Mouse (Mus musculus): ENCODE data around the gene Dcaf7. TPM values are rescaled to one million over a fixed set of nuclear protein-coding genes. Genes with fewer than 3 reads are reported as not detected.

Gene Dcaf7
- total and polyA plus RNA-seq, 3 experiments = 71.5 to 93.4 (median 79.5) TPM

GRCm38 (mm10) chr11:106045780-106046179 is 9.1 kb downstream of the Dcaf7 start:
- in situ Hi-C loops (cut with MboI; ENCODE audit: low pct_ligation_motif_present, low pct_unique_long_range_greater_than_20kb, low sequenced_read_pairs) = no loop called here
- dilution Hi-C loops (cut with MboI; ENCODE audit: extremely low pct_ligation_motif_present, extremely low pct_unique_long_range_greater_than_20kb, low sequenced_read_pairs) = no loop called here
- H3K27me3 ChIP-seq (replicated peaks) = no peaks in the 10 kb centered on the region
- peak; percentile 43 for DNase-seq (ENCODE audit: extremely low read depth)
- peaks cover 34% of the 10 kb centered on the region for H3K79me2 ChIP-seq (replicated peaks; ENCODE audit: control insufficient read depth, extremely low read depth, insufficient read depth, poor library complexity, severe bottlenecking)
- peaks cover 11 to 45% of the 10 kb centered on the region in 2 experiments for H3K4me1 ChIP-seq (ENCODE audit: control insufficient read depth in 1 of 2, insufficient read depth in 2 of 2)
- H3K27ac ChIP-seq (ENCODE audit: insufficient read depth, low read depth) = no peak overlapping the region
- TF ChIP-seq IRF4 (IDR thresholded peaks at IDR 0.05; ENCODE audit: low read depth, low read length) (peak; percentile 86), PAX5 (IDR thresholded peaks at IDR 0.05; ENCODE audit: low read length) (no peak), EP300 (IDR thresholded peaks at IDR 0.05; ENCODE audit: low read length) (peak; percentile 60; the same call in 1 of the 2 replicates)
- no peak overlapping the region for H3K9ac ChIP-seq (ENCODE audit: insufficient read depth, low read depth)
- no peak overlapping the region for H3K4me3 ChIP-seq (replicated peaks in 1 of 3; ENCODE audit: low read depth in 2 of 3, low read length in 2 of 3, poor library complexity in 1 of 3)
- H3K4me2 ChIP-seq (ENCODE audit: insufficient read depth, low read depth, poor library complexity, severe bottlenecking) = no peak overlapping the region
- H3K36me3 ChIP-seq (replicated peaks in 1 of 2; ENCODE audit: control insufficient read depth in 1 of 2, insufficient read depth in 1 of 2, low read length in 1 of 2) = peaks cover 33 to 77% of the 10 kb centered on the region in 2 experiments
- H3K9me3 ChIP-seq (replicated peaks; ENCODE audit: low read length) = no peaks in the 10 kb centered on the region

- Histone ChIP-seq H3K4me1 (ENCODE audit: control insufficient read depth in 1 of 2, insufficient read depth in 2 of 2) (peaks cover 11 to 43% of the 10 kb centered on the region in 2 experiments), H3K4me2 (ENCODE audit: insufficient read depth, low read depth, poor library complexity, severe bottlenecking) (no peak overlapping the region), H3K27ac (ENCODE audit: insufficient read depth, low read depth) (no peak overlapping the region), H3K36me3 (replicated peaks in 1 of 2; ENCODE audit: control insufficient read depth in 1 of 2, insufficient read depth in 1 of 2, low read length in 1 of 2) (peaks cover 40 to 84% of the 10 kb centered on the region in 2 experiments), H3K4me3 (replicated peaks in 1 of 3; ENCODE audit: low read depth in 2 of 3, low read length in 2 of 3, poor library complexity in 1 of 3) (no peak overlapping the region), H3K9me3 (replicated peaks; ENCODE audit: low read length) (no peaks in the 10 kb centered on the region), H3K27me3 (replicated peaks) (no peaks in the 10 kb centered on the region), H3K9ac (ENCODE audit: insufficient read depth, low read depth) (no peak overlapping the region), H3K79me2 (replicated peaks; ENCODE audit: control insufficient read depth, extremely low read depth, insufficient read depth, poor library complexity, severe bottlenecking) (peaks cover 27% of the 10 kb centered on the region)
- TF ChIP-seq TCF12 (IDR thresholded peaks at IDR 0.05; ENCODE audit: low read depth, low read length) (no peak), USF2 (conservative IDR thresholded peaks at IDR 0.05; ENCODE audit: low read depth, low read length) (no peak), IRF4 (IDR thresholded peaks at IDR 0.05; ENCODE audit: low read depth, low read length) (no peak), EP300 (IDR thresholded peaks at IDR 0.05; ENCODE audit: low read length) (no peak), JUN (IDR thresholded peaks at IDR 0.05; ENCODE audit: insufficient read depth, low read depth, low read length) (no peak), TBP (conservative IDR thresholded peaks at IDR 0.05; ENCODE audit: low read depth, low read length) (no peak), NRF1 (IDR thresholded peaks at IDR 0.05; ENCODE audit: low read depth, low read length) (no peak), ZMIZ1 (IDR thresholded peaks at IDR 0.05; ENCODE audit: low read depth, low read length) (no peak), NELFE (IDR thresholded peaks at IDR 0.05; ENCODE audit: low read depth, low read length) (no peak), ELF1 (IDR thresholded peaks at IDR 0.05; ENCODE audit: low read depth, low read length) (no peak), MEF2A (IDR thresholded peaks at IDR 0.05; ENCODE audit: borderline replicate concordance, low read depth, low read length) (no peak), MAX (IDR thresholded peaks at IDR 0.05; ENCODE audit: low read length) (no peak), MXI1 (IDR thresholded peaks at IDR 0.05; ENCODE audit: low read depth, low read length) (no peak), BHLHE40 (IDR thresholded peaks at IDR 0.05; ENCODE audit: low read depth, low read length) (no peak), ZKSCAN1 (IDR thresholded peaks at IDR 0.05; ENCODE audit: borderline replicate concordance, low read depth, low read length) (no peak), UBTF (IDR thresholded peaks at IDR 0.05; ENCODE audit: low read depth, low read length) (no peak), POLR2A (IDR thresholded peaks at IDR 0.05; ENCODE audit: low read depth, low read length) (no peak), MAZ (IDR thresholded peaks at IDR 0.05; ENCODE audit: low read depth, low read length) (no peak)
- in situ Hi-C loops (cut with MboI; ENCODE audit: low pct_ligation_motif_present, low pct_unique_long_range_greater_than_20kb, low sequenced_read_pairs) (no loop called here), dilution Hi-C loops (cut with MboI; ENCODE audit: extremely low pct_ligation_motif_present, extremely low pct_unique_long_range_greater_than_20kb, low sequenced_read_pairs) (no loop called here)
- no peak for DNase-seq (ENCODE audit: extremely low read depth)
Measured at GRCm38 (mm10) chr11:106046584-106046983, 9.9 kb downstream of the Dcaf7 start.

Data from CH12.LX (cell line).